Mouse (Mus musculus) MEL (cell line): ENCODE data around the gene Spesp1. TPM values are rescaled to one million over a fixed set of nuclear protein-coding genes. Genes with fewer than 3 reads are reported as not detected.

Experiments
- DNase-seq: peaks from one replicate; pipeline ENCODE4 v3.0.0; 2011; ENCODE audit warnings: low read depth, low spot score
- H3K27ac ChIP-seq: 2 replicates; pipeline ENCODE4 v1.5.1; 2012; ENCODE audit warnings: low read depth, mild to moderate bottlenecking, control low read depth, low read length, moderate library complexity; ENCODE audit not compliant: control insufficient read depth
- H3K27me3 ChIP-seq, 2 experiments: fragments of 150-350 bp in 1 of 2; sonication (generic) in 1 of 2; 2 replicates each; pipeline ENCODE4 v1.6.1; 2012; ENCODE audit warnings: low read length in 2 of 2, mild to moderate bottlenecking in 2 of 2, improper control_type of control experiment in 1 of 2, moderate library complexity in 1 of 2; ENCODE audit not compliant: insufficient read depth in 2 of 2, control insufficient read depth in 1 of 2
- H3K36me3 ChIP-seq, 2 experiments: 2 replicates each; pipeline ENCODE4 v1.6.1; 2012 to 2014; ENCODE audit warnings: low read length in 2 of 2, improper control_type of control experiment in 1 of 2, inconsistent platforms in 1 of 2, mild to moderate bottlenecking in 1 of 2; ENCODE audit not compliant: insufficient read depth in 2 of 2, control insufficient read depth in 1 of 2
- H3K4me1 ChIP-seq, 2 experiments: fragments of 150-350 bp in 1 of 2; sonication (generic) in 1 of 2; 2 replicates each; pipeline ENCODE4 v1.6.1; 2012; ENCODE audit warnings: low read length in 2 of 2, improper control_type of control experiment in 1 of 2, mild to moderate bottlenecking in 1 of 2; ENCODE audit not compliant: insufficient read depth in 2 of 2, control insufficient read depth in 1 of 2
- H3K4me3 ChIP-seq, 2 experiments: fragments of 150-350 bp in 1 of 2; sonication (generic) in 1 of 2; 2 replicates each; pipeline ENCODE4 v1.5.1; 2012; ENCODE audit warnings: low read depth in 2 of 2, low read length in 2 of 2, mild to moderate bottlenecking in 2 of 2, moderate library complexity in 2 of 2, control low read depth in 1 of 2, improper control_type of control experiment in 1 of 2; ENCODE audit not compliant: control insufficient read depth in 1 of 2, insufficient read depth in 1 of 2
- H3K79me2 ChIP-seq: 2 replicates; pipeline ENCODE4 v1.6.1; 2012; ENCODE audit warnings: mild to moderate bottlenecking, low read length, moderate library complexity; ENCODE audit not compliant: control insufficient read depth, poor library complexity, insufficient read depth
- H3K9ac ChIP-seq: 2 replicates; pipeline ENCODE4 v1.6.1; 2012; ENCODE audit warnings: low read depth, mild to moderate bottlenecking, control low read depth, low read length, moderate library complexity; ENCODE audit not compliant: control insufficient read depth, poor library complexity, severe bottlenecking
- H3K9me3 ChIP-seq: fragments of 150-350 bp; sonication (generic); replicated peaks from 2 replicates; pipeline ENCODE4 v1.6.1; 2012; ENCODE audit warnings: mild to moderate bottlenecking, low read length, improper control_type of control experiment, moderate library complexity; ENCODE audit not compliant: insufficient read depth
- CTCF ChIP-seq, 3 experiments: IDR thresholded peaks in 2 of 3; conservative IDR thresholded peaks in 1 of 3; 2 replicates each; pipeline ENCODE4 v1.5.1; 2011 to 2012; ENCODE audit warnings: low read length in 3 of 3, low read depth in 2 of 3, mild to moderate bottlenecking in 2 of 3, improper control_type of control experiment in 1 of 3, inconsistent platforms in 1 of 3, mixed read lengths in 1 of 3, moderate library complexity in 1 of 3; ENCODE audit not compliant: control insufficient read depth in 1 of 3, insufficient read depth in 1 of 3, poor library complexity in 1 of 3, severe bottlenecking in 1 of 3
- ELF1 ChIP-seq: IDR thresholded peaks from 2 replicates; pipeline ENCODE4 v1.6.1; 2014; ENCODE audit warnings: low read depth, mild to moderate bottlenecking, inconsistent platforms, low read length, improper control_type of control experiment, moderate library complexity
- GABPA ChIP-seq: IDR thresholded peaks from 2 replicates; pipeline ENCODE4 v1.6.1; 2012; ENCODE audit warnings: low read depth, mild to moderate bottlenecking, inconsistent platforms, low read length, improper control_type of control experiment, moderate library complexity
- HCFC1 ChIP-seq: IDR thresholded peaks from 2 replicates; pipeline ENCODE4 v1.6.1; 2012; ENCODE audit warnings: low read depth, mild to moderate bottlenecking, inconsistent platforms, low read length, improper control_type of control experiment, moderate library complexity
- KAT2A ChIP-seq: conservative IDR thresholded peaks from 2 replicates; pipeline ENCODE4 v1.6.1; 2012; ENCODE audit warnings: low read depth, low read length, improper control_type of control experiment, inconsistent platforms
- MAFK ChIP-seq: IDR thresholded peaks from 2 replicates; pipeline ENCODE4 v1.6.1; 2011; ENCODE audit warnings: low read depth, mild to moderate bottlenecking, low read length, improper control_type of control experiment, borderline replicate concordance
- MAX ChIP-seq: IDR thresholded peaks from 2 replicates; pipeline ENCODE4 v1.6.1; 2011; ENCODE audit warnings: low read length, improper control_type of control experiment
- MYB ChIP-seq: IDR thresholded peaks from 2 replicates; pipeline ENCODE4 v1.6.1; 2011; ENCODE audit warnings: mild to moderate bottlenecking, low read depth, low read length, improper control_type of control experiment
- MYC ChIP-seq: IDR thresholded peaks from 2 replicates; pipeline ENCODE4 v1.6.1; 2011; ENCODE audit warnings: low read depth, mild to moderate bottlenecking, low read length, improper control_type of control experiment, moderate library complexity
- NELFE ChIP-seq: IDR thresholded peaks from 2 replicates; pipeline ENCODE4 v1.6.1; 2011; ENCODE audit warnings: low read depth, low read length, improper control_type of control experiment
- NRF1 ChIP-seq: IDR thresholded peaks from 2 replicates; pipeline ENCODE4 v1.6.1; 2014; ENCODE audit warnings: low read depth, mild to moderate bottlenecking, inconsistent platforms, low read length, improper control_type of control experiment, moderate library complexity; ENCODE audit not compliant: poor library complexity, insufficient read depth, severe bottlenecking
- POLR2A ChIP-seq, 2 experiments: IDR thresholded peaks; 2 replicates each; pipeline ENCODE4 v1.6.1; 2011 to 2012; ENCODE audit warnings: low read length in 2 of 2, mild to moderate bottlenecking in 2 of 2, control low read depth in 1 of 2, improper control_type of control experiment in 1 of 2, low read depth in 1 of 2, moderate library complexity in 1 of 2; ENCODE audit not compliant: control insufficient read depth in 1 of 2, insufficient read depth in 1 of 2, poor library complexity in 1 of 2
- POLR2AphosphoS2 ChIP-seq: IDR thresholded peaks from 2 replicates; pipeline ENCODE4 v1.6.1; 2011; ENCODE audit warnings: low read length, improper control_type of control experiment
- RCOR1 ChIP-seq: IDR thresholded peaks from 2 replicates; pipeline ENCODE4 v1.6.1; 2012; ENCODE audit warnings: low read depth, mild to moderate bottlenecking, inconsistent platforms, low read length, improper control_type of control experiment
- SMC3 ChIP-seq: IDR thresholded peaks from 2 replicates; pipeline ENCODE4 v1.6.1; 2011; ENCODE audit warnings: low read depth, low read length, improper control_type of control experiment
- TAL1 ChIP-seq: IDR thresholded peaks from 2 replicates; pipeline ENCODE4 v1.6.1; 2012; ENCODE audit warnings: mild to moderate bottlenecking, inconsistent platforms, low read length, moderate library complexity, mixed read lengths
- TCF12 ChIP-seq: IDR thresholded peaks from 2 replicates; pipeline ENCODE4 v1.6.1; 2014; ENCODE audit warnings: low read depth, mild to moderate bottlenecking, inconsistent platforms, low read length, improper control_type of control experiment, moderate library complexity
- UBTF ChIP-seq: IDR thresholded peaks from 2 replicates; pipeline ENCODE4 v1.6.1; 2012; ENCODE audit warnings: low read depth, mild to moderate bottlenecking, inconsistent platforms, low read length, improper control_type of control experiment, moderate library complexity, borderline replicate concordance; ENCODE audit not compliant: insufficient read depth
- USF1 ChIP-seq: IDR thresholded peaks from 2 replicates; pipeline ENCODE4 v1.6.1; 2014; ENCODE audit warnings: low read depth, mild to moderate bottlenecking, inconsistent platforms, low read length, improper control_type of control experiment, moderate library complexity
- USF2 ChIP-seq, 2 experiments: IDR thresholded peaks; 2 replicates each; pipeline ENCODE4 v1.6.1; 2011 to 2012; ENCODE audit warnings: improper control_type of control experiment in 2 of 2, low read length in 2 of 2, borderline replicate concordance in 1 of 2, inconsistent platforms in 1 of 2, low read depth in 1 of 2, mild to moderate bottlenecking in 1 of 2; ENCODE audit not compliant: insufficient read depth in 1 of 2
- ZC3H11A ChIP-seq: IDR thresholded peaks from 2 replicates; pipeline ENCODE4 v1.6.1; 2012; ENCODE audit warnings: low read depth, mild to moderate bottlenecking, inconsistent platforms, low read length, improper control_type of control experiment
- ZMIZ1 ChIP-seq: IDR thresholded peaks from 2 replicates; pipeline ENCODE4 v1.6.1; 2012; ENCODE audit warnings: low read depth, mild to moderate bottlenecking, inconsistent platforms, low read length, improper control_type of control experiment, moderate library complexity
- ZNF384 ChIP-seq: IDR thresholded peaks from 2 replicates; pipeline ENCODE4 v1.6.1; 2012; ENCODE audit warnings: low read depth, mild to moderate bottlenecking, inconsistent platforms, low read length, improper control_type of control experiment
- polyA plus RNA-seq, 2 experiments: library from polyadenylated mRNA; stranded (reverse) in 1 of 2; unstranded in 1 of 2; fragments of >175 nt in 1 of 2; fragments of >200 nt in 1 of 2; gene quantifications; 2 replicates each; pipeline versions ENCODE4 v1.2.1 to v1.2.4; 2012; ENCODE audit warnings: low replicate concordance in 2 of 2, low read depth in 1 of 2; ENCODE audit not compliant: insufficient read length in 2 of 2, insufficient read depth in 1 of 2, missing spikeins in 1 of 2
- total RNA-seq: library from RNA; depleted of rRNA; stranded (reverse); fragments of 300-350 nt; gene quantifications from 2 replicates; pipeline ENCODE4 v1.2.3, GENCODE M21; 2012

The Spesp1 gene
- total and polyA plus RNA-seq, 3 experiments = not detected

GRCm38 (mm10) chr9:62235501-62235900 is 46.5 kb downstream of the Spesp1 start:
- TF ChIP-seq TAL1 = no peak
- no peak for TF ChIP-seq CTCF (IDR thresholded peaks at IDR 0.05 in 2 of 3, conservative IDR thresholded peaks at IDR 0.05 in 1 of 3; ENCODE audit: control insufficient read depth in 1 of 3, insufficient read depth in 1 of 3, low read depth in 2 of 3, low read length in 3 of 3, poor library complexity in 1 of 3, severe bottlenecking in 1 of 3)
- TF ChIP-seq KAT2A = no peak
- TF ChIP-seq POLR2A (IDR thresholded peaks at IDR 0.05; ENCODE audit: control insufficient read depth in 1 of 2, insufficient read depth in 1 of 2, low read depth in 1 of 2, low read length in 2 of 2, poor library complexity in 1 of 2) = no peak
- TF ChIP-seq UBTF = no peak
- no peak for TF ChIP-seq NRF1
- no peak for TF ChIP-seq HCFC1
- TF ChIP-seq MAX = no peak
- no peak for TF ChIP-seq ZC3H11A
- no peak for TF ChIP-seq USF2 (IDR thresholded peaks at IDR 0.05; ENCODE audit: borderline replicate concordance in 1 of 2, insufficient read depth in 1 of 2, low read depth in 1 of 2, low read length in 2 of 2)
- TF ChIP-seq USF1 = no peak
- TF ChIP-seq TCF12 = no peak
- no peak for TF ChIP-seq POLR2AphosphoS2
- no peak for TF ChIP-seq ELF1
- no peak for TF ChIP-seq GABPA
- no peak for TF ChIP-seq MYC
- no peak for TF ChIP-seq ZNF384
- TF ChIP-seq NELFE = no peak
- TF ChIP-seq RCOR1 = no peak
- TF ChIP-seq ZMIZ1 = no peak
- DNase-seq = no peak
- Histone ChIP-seq H3K79me2 (no peaks in the 10 kb centered on the region), H3K9me3 (no peaks in the 10 kb centered on the region), H3K4me1 (peaks cover 0 to 7% of the 10 kb centered on the region in 2 experiments; a peak in 2 of 4 replicates), H3K9ac (no peak overlapping the region), H3K36me3 (no peaks in the 10 kb centered on the region), H3K4me3 (no peak overlapping the region), H3K27ac (no peak overlapping the region), H3K27me3 (peaks cover 0 to 3% of the 10 kb centered on the region in 2 experiments; a peak in 1 of 4 replicates)

DNA sequence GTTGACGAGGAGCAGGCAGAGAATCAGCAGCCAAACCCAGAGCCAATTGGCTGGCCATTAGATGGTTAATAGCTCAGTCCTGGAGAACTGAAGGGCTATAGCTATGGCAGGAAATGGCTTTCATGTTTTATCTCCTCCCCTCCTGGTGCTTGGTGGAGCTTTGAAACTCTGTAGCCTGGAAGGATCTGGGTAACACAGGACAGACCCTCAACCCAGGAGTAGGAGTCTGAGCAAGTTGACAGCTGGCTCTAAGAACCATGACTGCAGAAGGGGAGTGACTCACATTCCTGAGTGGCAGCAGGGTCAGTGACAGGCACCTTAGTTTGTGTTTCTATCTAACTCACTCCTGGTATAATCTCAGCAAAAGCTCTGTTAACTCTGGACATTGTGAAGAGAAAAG is 49.4 kb downstream of the Spesp1 start:
- no peaks in the 10 kb centered on the region for H3K9me3 ChIP-seq
- no peaks in the 10 kb centered on the region for H3K79me2 ChIP-seq
- peaks cover 0 to 7% of the 10 kb centered on the region in 2 experiments; a peak in 2 of 4 replicates for H3K4me1 ChIP-seq
- peaks cover 0 to 1% of the 10 kb centered on the region in 2 experiments; a peak in 1 of 4 replicates for H3K27me3 ChIP-seq
- no peak overlapping the region for H3K27ac ChIP-seq
- no peaks in the 10 kb centered on the region for H3K36me3 ChIP-seq
- DNase-seq = no peak
- no peak overlapping the region for H3K4me3 ChIP-seq
- H3K9ac ChIP-seq = no peak overlapping the region
- no peak for TF ChIP-seq MAFK
- TF ChIP-seq SMC3 = no peak
- no peak for TF ChIP-seq MYB
- TF ChIP-seq NRF1 = no peak
- no peak for TF ChIP-seq POLR2AphosphoS2
